Mouse (Mus musculus) spleen, postnatal 10 days (tissue): ENCODE data around the gene Gnb5.

Experiments used
- DNase-seq, 2 experiments: peaks; one replicate each; pipeline ENCODE4 v3.0.0; 2021 to 2022; ENCODE audit warnings: low spot score in 2 of 2

Gene Gnb5

GRCm38 (mm10) chr9:75304286-75304685, 1.8 kb upstream of the Gnb5 start:
- DNase-seq, result no peak

GRCm38 (mm10) chr9:75307015-75307414, 927 bp downstream of the Gnb5 start:
- DNase-seq, result no peak

- DNase-seq, result no peak
Observed at GRCm38 (mm10) chr9:75308621-75309020, 2.5 kb downstream of the Gnb5 start.

GRCm38 (mm10) chr9:75312008-75312407, 5.9 kb downstream of the Gnb5 start:
- DNase-seq, result peak; percentile 63 to 82

- DNase-seq, result no peak
Observed at GRCm38 (mm10) chr9:75313138-75313831, 7.2 kb downstream of the Gnb5 start.

- DNase-seq, result peak; percentile 29 to 72
Observed at GRCm38 (mm10) chr9:75313832-75314516, 7.9 kb downstream of the Gnb5 start.

GRCm38 (mm10) chr9:75314517-75315105, 8.5 kb downstream of the Gnb5 start:
- DNase-seq, result no peak

- no peak for DNase-seq
Observed at GRCm38 (mm10) chr9:75315238-75315637, 9.2 kb downstream of the Gnb5 start.

- no peak for DNase-seq
Observed at GRCm38 (mm10) chr9:75316771-75317170, 10.7 kb downstream of the Gnb5 start.

- no peak for DNase-seq
Observed at GRCm38 (mm10) chr9:75318196-75318595, 12.1 kb downstream of the Gnb5 start.

- no peak for DNase-seq
Observed at GRCm38 (mm10) chr9:75319365-75319764, 13.3 kb downstream of the Gnb5 start.

GRCm38 (mm10) chr9:75322099-75322885, 16.2 kb downstream of the Gnb5 start:
- DNase-seq, result no peak

- DNase-seq, result no peak
Observed at GRCm38 (mm10) chr9:75328047-75328446, 22.0 kb downstream of the Gnb5 start.

GRCm38 (mm10) chr9:75330821-75331220, 24.7 kb downstream of the Gnb5 start:
- DNase-seq, result no peak

- no peak for DNase-seq
Observed at GRCm38 (mm10) chr9:75334440-75334839, 28.4 kb downstream of the Gnb5 start.

- no peak for DNase-seq
Observed at GRCm38 (mm10) chr9:75338016-75338415, 31.9 kb downstream of the Gnb5 start.

- no peak for DNase-seq
Observed at GRCm38 (mm10) chr9:75342433-75342832, 36.3 kb downstream of the Gnb5 start.

GRCm38 (mm10) chr9:75347458-75347857, 41.4 kb downstream of the Gnb5 start, which contains the start of gene Bcl2l10:
TSS of gene Bcl2l10 (plus strand) at chr9:75347758.
- no peak for DNase-seq

- no peak for DNase-seq
Observed at GRCm38 (mm10) chr9:75348066-75348465, 42.0 kb downstream of the Gnb5 start.

- DNase-seq, result no peak
Observed at GRCm38 (mm10) chr9:75348641-75349040, 42.6 kb downstream of the Gnb5 start.

GRCm38 (mm10) chr9:75353094-75353493, 47.0 kb downstream of the Gnb5 start:
- DNase-seq, result no peak

GRCm38 (mm10) chr9:75355783-75356182, 49.7 kb downstream of the Gnb5 start:
- no peak for DNase-seq
